Mouse (Mus musculus) small intestine, adult 2 months (tissue): ENCODE measurements around the gene Mknk1. TPM values are rescaled to one million over a fixed set of nuclear protein-coding genes. Genes with fewer than 3 reads are reported as not detected.

Experiments used
- H3K27ac ChIP-seq: fragments of 200-500 bp; 2 replicates; pipeline ENCODE4 v1.5.1; 2012; ENCODE audit warnings: low read depth, low read length, control low read depth, inconsistent platforms; ENCODE audit not compliant: insufficient read depth
- H3K27me3 ChIP-seq: fragments of 200-500 bp; 2 replicates; pipeline ENCODE4 v1.6.1; 2012; ENCODE audit warnings: mild to moderate bottlenecking, moderate library complexity, low read length, inconsistent platforms; ENCODE audit not compliant: control insufficient read depth, insufficient read depth
- H3K36me3 ChIP-seq: fragments of 200-500 bp; 2 replicates; pipeline ENCODE4 v1.6.1; 2012; ENCODE audit warnings: mild to moderate bottlenecking, low read length, control low read depth, inconsistent platforms; ENCODE audit not compliant: control insufficient read depth, insufficient read depth
- H3K4me1 ChIP-seq: fragments of 200-500 bp; 2 replicates; pipeline ENCODE4 v1.6.1; 2012; ENCODE audit warnings: low read length, inconsistent platforms, mixed read lengths; ENCODE audit not compliant: control insufficient read depth, insufficient read depth, insufficient read length
- H3K4me3 ChIP-seq: fragments of 200-500 bp; 2 replicates; pipeline ENCODE4 v1.5.1; 2012; ENCODE audit warnings: low read depth, mild to moderate bottlenecking, control low read depth, inconsistent platforms, low read length, moderate library complexity
- CTCF ChIP-seq: fragments of 200-500 bp; IDR thresholded peaks from 2 replicates; pipeline ENCODE4 v1.5.1; 2012; ENCODE audit warnings: low read depth, mild to moderate bottlenecking, control low read depth, inconsistent platforms, low read length, moderate library complexity, mixed read lengths; ENCODE audit not compliant: insufficient replicate concordance, insufficient read length; ENCODE audit errors: extremely low read depth
- POLR2A ChIP-seq: fragments of 200-500 bp; IDR thresholded peaks from 2 replicates; pipeline ENCODE4 v1.6.1; 2012; ENCODE audit warnings: low read depth, mild to moderate bottlenecking, control low read depth, inconsistent platforms, low read length, moderate library complexity
- WGBS: fragments of 180-500 bp; shearing (Covaris S2); methylation state at CpG from one replicate; pipeline ENCODE4 v1.1.7; 2018; 5-methylcytosine and 5-hydroxymethylcytosine counted together
- polyA plus RNA-seq: library from polyadenylated mRNA; depleted of rRNA; stranded (reverse); fragments of >200 nt; gene quantifications from 2 replicates; pipeline ENCODE4 v1.2.3, GENCODE M21; 2012

The Mknk1 gene
- polyA plus RNA-seq, 1 experiment: 25.3 TPM

DNA sequence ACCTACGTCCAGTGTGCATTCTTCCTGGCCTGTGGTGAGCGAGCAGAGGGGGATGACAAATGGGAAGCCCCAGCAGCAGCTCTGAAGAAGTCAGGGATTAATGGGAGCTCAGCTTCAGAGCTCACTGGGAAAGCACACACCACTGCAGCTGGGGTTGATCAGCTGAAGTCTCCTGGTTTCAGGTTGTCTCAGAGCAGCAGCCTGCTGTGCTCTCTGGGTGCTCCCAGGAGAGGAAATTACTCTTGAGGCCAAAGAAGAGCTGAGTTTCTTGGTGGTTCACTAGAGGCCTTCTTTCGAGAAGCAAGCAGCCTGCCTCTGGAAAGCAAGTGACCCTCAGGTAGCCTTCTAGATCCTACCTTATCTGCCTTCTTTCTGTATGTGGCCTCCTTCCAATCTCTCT, 18.1 kb upstream of the Mknk1 start:
- no peak for TF ChIP-seq POLR2A
- TF ChIP-seq CTCF: no peak
- Histone ChIP-seq H3K27ac (no peak overlapping the region), H3K36me3 (peaks cover 2% of the 10 kb centered on the region; the same call in 1 of the 2 replicates), H3K27me3 (no peaks in the 10 kb centered on the region), H3K4me3 (no peak overlapping the region), H3K4me1 (peaks cover 22% of the 10 kb centered on the region; the same call in 1 of the 2 replicates)
- 90% methylated on average over 3 of the region's 3 CpGs for WGBS

DNA sequence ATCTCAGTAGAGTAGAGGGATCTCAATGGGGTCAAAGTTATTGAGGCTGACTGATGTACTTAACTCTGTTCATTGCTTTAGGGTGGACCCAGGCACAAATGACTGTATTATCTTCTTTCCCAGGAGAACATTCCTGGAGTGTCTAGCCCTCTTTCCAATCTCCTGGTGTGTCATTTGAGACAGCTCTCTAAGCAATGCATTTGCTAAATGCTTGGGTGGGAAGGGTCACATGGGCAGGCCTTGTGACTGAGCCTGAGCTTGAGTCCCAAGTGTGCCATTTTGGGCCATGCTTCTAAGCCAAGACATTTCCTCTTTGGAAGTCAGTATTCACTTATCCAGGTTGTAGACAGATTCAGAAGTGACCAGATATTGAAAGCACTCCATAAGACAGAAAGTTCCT, 17.6 kb upstream of the Mknk1 start:
- no peak overlapping the region for H3K4me3 ChIP-seq
- H3K36me3 ChIP-seq: peaks cover under 1% of the 10 kb centered on the region; the same call in 1 of the 2 replicates
- no peak for TF ChIP-seq CTCF
- no peak for TF ChIP-seq POLR2A
- H3K4me1 ChIP-seq: peaks cover 22% of the 10 kb centered on the region; the same call in 1 of the 2 replicates
- no peak overlapping the region for H3K27ac ChIP-seq
- no peaks in the 10 kb centered on the region for H3K27me3 ChIP-seq

DNA sequence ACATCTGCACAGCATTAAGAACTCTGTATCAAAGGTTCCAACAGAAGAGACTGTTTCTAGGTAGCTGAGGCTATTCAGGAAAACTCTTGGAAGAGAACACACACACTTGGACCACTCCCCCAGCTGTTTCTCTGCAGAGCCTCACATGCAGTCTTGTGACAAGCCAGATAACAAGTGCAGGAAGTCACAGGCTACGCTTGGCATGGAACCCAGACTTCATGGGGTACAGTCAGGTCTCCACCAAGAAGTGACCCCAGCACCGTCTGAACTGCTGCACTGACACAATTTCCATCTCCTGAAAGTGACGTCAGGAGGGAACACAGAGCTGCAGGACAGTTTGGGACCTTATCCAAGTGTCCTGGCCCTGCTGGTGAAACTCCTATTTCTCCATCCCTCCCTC, 17.1 kb upstream of the Mknk1 start:
- Histone ChIP-seq H3K4me1 (peaks cover 23% of the 10 kb centered on the region; the same call in 1 of the 2 replicates), H3K27me3 (no peaks in the 10 kb centered on the region), H3K27ac (peak overlapping the region; percentile 31; the same call in 1 of the 2 replicates), H3K4me3 (no peak overlapping the region), H3K36me3 (no peaks in the 10 kb centered on the region)
- WGBS: 30% methylated on average over 3 of the region's 3 CpGs
- no peak for TF ChIP-seq CTCF
- TF ChIP-seq POLR2A: no peak

DNA sequence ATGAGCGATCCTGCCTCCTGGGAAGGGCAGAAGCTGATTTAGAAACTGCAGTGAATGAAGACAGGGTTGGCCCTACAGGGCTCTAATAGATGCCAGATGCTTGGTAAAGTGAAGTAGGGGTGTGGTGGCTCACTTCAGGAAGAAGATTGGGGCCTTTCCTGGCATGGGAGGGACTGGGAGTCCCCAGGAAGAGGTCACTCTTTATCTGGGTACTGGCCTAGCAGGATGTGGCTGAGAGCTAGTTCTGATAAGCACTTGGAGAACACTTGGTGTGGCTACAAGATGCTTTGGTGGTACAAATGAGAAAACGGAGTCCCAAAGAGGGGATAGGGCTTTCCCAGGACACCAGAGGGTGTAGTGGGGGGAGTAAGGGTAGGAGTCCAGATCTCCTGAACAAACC, 14.8 kb upstream of the Mknk1 start:
- WGBS: 81% methylated on average over 2 of the region's 2 CpGs
- TF ChIP-seq CTCF: no peak
- H3K4me1 ChIP-seq: peaks cover 30% of the 10 kb centered on the region; the same call in 1 of the 2 replicates

DNA sequence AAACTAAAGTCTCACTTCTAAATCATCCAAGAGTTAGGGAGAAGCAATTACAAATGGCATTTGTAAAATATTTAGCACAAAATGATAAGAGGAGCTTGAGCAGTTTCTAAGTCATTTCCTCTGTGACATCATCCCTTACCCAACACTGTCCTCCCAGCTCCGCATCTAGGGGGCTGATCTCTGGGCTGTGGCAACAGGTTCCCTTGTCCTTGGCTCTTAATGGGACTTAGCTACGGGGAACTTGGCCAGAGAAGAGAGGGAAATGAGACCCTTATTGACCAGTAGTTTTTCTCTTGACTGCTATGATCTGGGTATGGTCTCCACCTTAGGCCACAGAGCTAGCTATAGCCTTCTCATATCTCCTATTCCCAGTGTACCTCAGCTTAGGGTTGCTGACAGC, 13.7 kb upstream of the Mknk1 start:
- TF ChIP-seq CTCF: no peak
- no peak for TF ChIP-seq POLR2A
- H3K36me3 ChIP-seq: no peaks in the 10 kb centered on the region
- WGBS: 88% methylated on average over 2 of the region's 2 CpGs

More for the DNA sequence above, 14.8 kb upstream of the Mknk1 start:
- H3K27me3 ChIP-seq: no peaks in the 10 kb centered on the region
- no peaks in the 10 kb centered on the region for H3K36me3 ChIP-seq
- H3K4me3 ChIP-seq: no peak overlapping the region
- peak overlapping the region; percentile 92 for H3K27ac ChIP-seq

DNA sequence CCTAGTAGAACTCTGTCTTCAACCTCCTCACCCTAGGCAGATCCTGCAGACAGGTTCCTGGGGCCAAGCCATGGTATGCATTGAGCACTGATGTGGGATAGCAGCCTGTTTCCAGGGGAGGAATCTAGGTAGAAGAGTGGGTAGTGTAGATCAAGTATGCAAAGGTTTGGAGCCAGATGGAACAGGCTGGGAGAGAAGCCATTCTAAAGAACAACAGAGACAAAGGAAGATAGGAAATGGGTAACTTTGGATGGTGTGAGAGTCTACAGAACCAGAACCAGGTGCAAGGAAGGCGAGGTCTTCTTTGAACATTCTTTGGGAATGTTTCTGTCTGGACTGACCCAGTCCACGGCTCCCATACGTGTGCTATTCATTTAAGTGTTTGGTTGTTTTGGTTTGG, 11.9 kb upstream of the Mknk1 start:
- TF ChIP-seq POLR2A (no peak), CTCF (no peak)
- Histone ChIP-seq H3K36me3 (peaks cover 10% of the 10 kb centered on the region), H3K4me1 (peaks cover 44% of the 10 kb centered on the region), H3K27me3 (no peaks in the 10 kb centered on the region), H3K27ac (peak overlapping the region; percentile 10; the same call in 1 of the 2 replicates), H3K4me3 (no peak overlapping the region)
- WGBS: 55% methylated on average over 3 of the region's 3 CpGs

More for the DNA sequence above, 13.7 kb upstream of the Mknk1 start:
- Histone ChIP-seq H3K27ac (no peak overlapping the region), H3K4me1 (peaks cover 41% of the 10 kb centered on the region; the same call in 1 of the 2 replicates), H3K27me3 (no peaks in the 10 kb centered on the region), H3K4me3 (no peak overlapping the region)

DNA sequence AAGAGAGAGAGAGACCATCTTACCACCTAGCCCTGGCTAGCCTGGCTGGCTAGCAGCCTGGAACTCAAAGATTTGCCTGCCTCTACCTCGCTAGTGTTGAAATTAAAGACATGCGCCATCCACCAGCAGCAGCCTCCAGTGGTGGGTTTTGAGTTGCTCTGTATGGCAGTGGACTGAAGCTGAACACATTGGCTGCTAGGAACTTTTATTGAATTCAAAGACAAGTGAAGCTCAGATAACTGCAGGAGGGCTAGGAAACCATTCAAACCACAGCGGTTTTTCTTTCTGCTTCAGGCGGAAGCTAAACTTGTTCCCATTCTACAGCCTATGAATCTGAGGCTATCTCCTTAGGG, 11.5 kb upstream of the Mknk1 start:
- Histone ChIP-seq H3K4me1 (peaks cover 46% of the 10 kb centered on the region), H3K4me3 (peak overlapping the region; percentile 92), H3K36me3 (peaks cover 14% of the 10 kb centered on the region), H3K27me3 (no peaks in the 10 kb centered on the region), H3K27ac (peak overlapping the region; percentile 78)
- 3% methylated on average over 4 of the region's 4 CpGs for WGBS
- TF ChIP-seq CTCF: no peak
- no peak for TF ChIP-seq POLR2A
